Mouse (Mus musculus) ES-E14 (cell line): Measurements from ENCODE around the gene Fnbp1. TPM values are rescaled to one million over a fixed set of nuclear protein-coding genes. Genes with fewer than 3 reads are reported as not detected.

Source experiments
- DNase-seq: peaks from one replicate; pipeline ENCODE4 v3.0.0-alpha.2; 2013; ENCODE audit warnings: low read depth, low spot score
- H3K27ac ChIP-seq: 2 replicates; pipeline ENCODE4 v1.5.1; 2012; ENCODE audit warnings: low read depth, mild to moderate bottlenecking, low read length, moderate library complexity, mixed read lengths; ENCODE audit not compliant: poor library complexity, insufficient read depth, severe bottlenecking
- H3K36me3 ChIP-seq: 2 replicates; pipeline ENCODE4 v1.6.1; 2012; ENCODE audit warnings: mild to moderate bottlenecking, low read length, moderate library complexity, mixed read lengths; ENCODE audit not compliant: control insufficient read depth, poor library complexity, insufficient read depth, severe bottlenecking
- H3K4me1 ChIP-seq, 2 experiments: fragments of 150-350 bp in 1 of 2; sonication (generic) in 1 of 2; 2 replicates each; pipeline ENCODE4 v1.6.1; 2012; ENCODE audit warnings: low read length in 2 of 2, mild to moderate bottlenecking in 1 of 2, mixed read lengths in 1 of 2; ENCODE audit not compliant: control insufficient read depth in 2 of 2, insufficient read depth in 2 of 2, poor library complexity in 1 of 2
- H3K4me3 ChIP-seq, 2 experiments: fragments of 150-350 bp in 1 of 2; sonication (generic) in 1 of 2; 2 replicates each; pipeline ENCODE4 v1.5.1; 2012; ENCODE audit warnings: low read length in 2 of 2, low read depth in 1 of 2, mild to moderate bottlenecking in 1 of 2, mixed read lengths in 1 of 2; ENCODE audit not compliant: insufficient read depth in 1 of 2, poor library complexity in 1 of 2, severe bottlenecking in 1 of 2
- H3K9ac ChIP-seq: 2 replicates; pipeline ENCODE4 v1.6.1; 2012; ENCODE audit warnings: low read depth, mild to moderate bottlenecking, low read length, mixed read lengths; ENCODE audit not compliant: poor library complexity, insufficient read depth, severe bottlenecking
- H3K9me3 ChIP-seq: fragments of 150-350 bp; sonication (generic); 2 replicates; pipeline ENCODE4 v1.6.1; 2012; ENCODE audit warnings: low read depth, mild to moderate bottlenecking, low read length; ENCODE audit not compliant: control insufficient read depth, insufficient read depth
- CHD2 ChIP-seq: IDR thresholded peaks from 2 replicates; pipeline ENCODE4 v1.6.1; 2014; ENCODE audit warnings: mild to moderate bottlenecking, low read depth, low read length, inconsistent platforms
- HCFC1 ChIP-seq: IDR thresholded peaks from 2 replicates; pipeline ENCODE4 v1.6.1; 2012; ENCODE audit warnings: low read length, inconsistent platforms, borderline replicate concordance; ENCODE audit not compliant: insufficient read depth
- MAFK ChIP-seq: IDR thresholded peaks from 2 replicates; pipeline ENCODE4 v1.6.1; 2014; ENCODE audit warnings: mild to moderate bottlenecking, low read depth, low read length, inconsistent platforms; ENCODE audit not compliant: insufficient read depth
- ZC3H11A ChIP-seq: IDR thresholded peaks from 2 replicates; pipeline ENCODE4 v1.6.1; 2012; ENCODE audit warnings: low read depth, mild to moderate bottlenecking, inconsistent platforms, low read length, borderline replicate concordance
- ZNF384 ChIP-seq: IDR thresholded peaks from 2 replicates; pipeline ENCODE4 v1.6.1; 2012; ENCODE audit warnings: low read depth, low read length, inconsistent platforms
- in situ Hi-C, 2 experiments: fragments of 600-800 bp; cut with MboI; formaldehyde crosslinking; loops; one replicate each; pipeline ENCODE4 v1.15.1; 2025; ENCODE audit warnings: low sequenced_read_pairs in 2 of 2, inconsistent platforms in 1 of 2; ENCODE audit not compliant: unreplicated experiment in 2 of 2
- total RNA-seq: library from RNA; depleted of rRNA; stranded (reverse); fragments of 300-350 nt; gene quantifications from 2 replicates; pipeline ENCODE4 v1.2.3, GENCODE M21; 2012

Gene Fnbp1
- total RNA-seq, 1 experiment = 16.5 TPM

GRCm38 (mm10) chr2:31105279-31105678 is 36.5 kb downstream of the Fnbp1 start:
- no peak overlapping the region for H3K27ac ChIP-seq
- TF ChIP-seq ZNF384 (no peak), HCFC1 (no peak), MAFK (no peak), ZC3H11A (no peak), CHD2 (no peak)
- DNase-seq = no peak
- H3K9ac ChIP-seq = no peak overlapping the region
- peaks cover 3% of the 10 kb centered on the region; the same call in 1 of the 2 replicates for H3K36me3 ChIP-seq
- H3K9me3 ChIP-seq = no peaks in the 10 kb centered on the region
- H3K4me3 ChIP-seq = no peak overlapping the region
- H3K4me1 ChIP-seq = peaks cover 7 to 27% of the 10 kb centered on the region in 2 experiments
- in situ Hi-C loops = no loop called here

GRCm38 (mm10) chr2:31103321-31103720 is 38.5 kb downstream of the Fnbp1 start:
- Histone ChIP-seq H3K36me3 (peaks cover 7% of the 10 kb centered on the region; the same call in 1 of the 2 replicates), H3K4me1 (peaks cover 7 to 29% of the 10 kb centered on the region in 2 experiments), H3K9me3 (no peaks in the 10 kb centered on the region), H3K4me3 (no peak overlapping the region), H3K9ac (no peak overlapping the region), H3K27ac (no peak overlapping the region)
- no peak for TF ChIP-seq ZC3H11A
- no peak for TF ChIP-seq ZNF384
- TF ChIP-seq CHD2 = no peak
- TF ChIP-seq MAFK = no peak
- no peak for TF ChIP-seq HCFC1
- DNase-seq = no peak
- in situ Hi-C loops = no loop called here

DNA sequence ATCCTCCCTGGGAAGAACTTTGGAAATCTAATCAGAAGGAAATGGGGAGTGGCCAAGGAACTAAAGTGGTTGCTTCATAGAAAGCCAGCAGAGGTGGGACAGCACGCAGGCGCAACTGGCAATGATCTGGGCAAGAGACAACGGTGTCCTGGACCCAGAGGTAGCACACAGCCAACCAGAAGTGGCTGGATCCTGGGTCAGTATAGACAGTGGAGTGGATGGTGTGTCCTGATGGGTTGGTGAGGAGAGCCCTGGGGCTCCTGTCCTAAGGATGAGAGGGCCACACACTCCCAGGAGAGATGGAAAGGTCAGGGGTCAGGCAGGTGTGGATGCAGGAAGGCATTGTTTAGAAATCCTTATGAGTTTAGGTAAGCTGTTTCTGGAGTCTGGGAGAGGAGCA is 40.5 kb downstream of the Fnbp1 start:
- H3K4me3 ChIP-seq = no peak overlapping the region
- 0 out of 2 replicates have a peak overlapping the region, but pooled peaks have one; percentile 12 for H3K27ac ChIP-seq
- in situ Hi-C loops = no loop called here
- no peak for DNase-seq
- peaks cover 9% of the 10 kb centered on the region; the same call in 1 of the 2 replicates for H3K36me3 ChIP-seq
- H3K9me3 ChIP-seq = no peaks in the 10 kb centered on the region
- H3K4me1 ChIP-seq = peaks cover 4 to 23% of the 10 kb centered on the region in 2 experiments
- no peak overlapping the region for H3K9ac ChIP-seq
- TF ChIP-seq ZC3H11A = no peak
- TF ChIP-seq HCFC1 = no peak
- no peak for TF ChIP-seq ZNF384
- no peak for TF ChIP-seq CHD2
- no peak for TF ChIP-seq MAFK

GRCm38 (mm10) chr2:31099079-31099478 is 42.7 kb downstream of the Fnbp1 start:
- TF ChIP-seq ZC3H11A = no peak
- TF ChIP-seq MAFK = no peak
- TF ChIP-seq HCFC1 = no peak
- DNase-seq = no peak
- in situ Hi-C loops = no loop called here
- peaks cover 16% of the 10 kb centered on the region; the same call in 1 of the 2 replicates for H3K36me3 ChIP-seq
- no peak overlapping the region for H3K27ac ChIP-seq
- no peak overlapping the region for H3K4me3 ChIP-seq
- no peak overlapping the region for H3K9ac ChIP-seq
- H3K9me3 ChIP-seq = no peaks in the 10 kb centered on the region
- peaks cover 17 to 34% of the 10 kb centered on the region in 2 experiments for H3K4me1 ChIP-seq

GRCm38 (mm10) chr2:31098616-31099015 is 43.2 kb downstream of the Fnbp1 start:
- TF ChIP-seq HCFC1 (no peak), ZNF384 (no peak), ZC3H11A (no peak), CHD2 (no peak), MAFK (no peak)
- H3K4me1 ChIP-seq = peaks cover 19 to 36% of the 10 kb centered on the region in 2 experiments
- no peaks in the 10 kb centered on the region for H3K9me3 ChIP-seq
- peaks cover 16% of the 10 kb centered on the region; the same call in 1 of the 2 replicates for H3K36me3 ChIP-seq
- H3K27ac ChIP-seq = no peak overlapping the region
- H3K9ac ChIP-seq = no peak overlapping the region
- in situ Hi-C loops = no loop called here
- H3K4me3 ChIP-seq = no peak overlapping the region
- DNase-seq = no peak
